Mouse (Mus musculus): ENCODE data around the gene Nrxn1. TPM values are rescaled to one million over a fixed set of nuclear protein-coding genes. Genes with fewer than 3 reads are reported as not detected.
A peak's percentile ranks its signal among the peaks of the same experiment; 100 is the strongest.

Gene Nrxn1
- 3.2 and 4.2 TPM in 2 replicates for polyA plus RNA-seq (2014; fragmentation: Nextera tagmentation; extraction: Ambion mirVana)

DNA sequence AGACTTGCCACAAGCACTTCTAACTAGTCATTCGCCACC is at the start of gene Nrxn1:
Gene Nrxn1, minus strand, starts transcription at position 30 of the 39 bp plus-strand sequence.
- DNase-seq (ENCODE audit: low spot score) (no peak), ATAC-seq (replicated peaks; ENCODE audit: low FRiP score, low TSS enrichment, low read depth) (no peak)
- H3K9me3 ChIP-seq (ENCODE audit: control insufficient read depth, low read length): peaks cover 6% of the 10 kb centered on the region
- no peaks in the 10 kb centered on the region for H3K4me1 ChIP-seq (replicated peaks; ENCODE audit: control insufficient read depth, insufficient read depth, low read length)
- WGBS: 0% methylated on average over 1 of the region's 1 CpGs
- H3K4me3 ChIP-seq (ENCODE audit: low read depth, low read length): no peak within 1 kb of the TSS
- H3K4me2 ChIP-seq (ENCODE audit: low read length): peak within 1 kb of the TSS; percentile 33
- H3K9ac ChIP-seq (ENCODE audit: low read length): no peak within 1 kb of the TSS
- no peak within 1 kb of the TSS for H3K27ac ChIP-seq (ENCODE audit: low read depth)
- H3K27me3 ChIP-seq (replicated peaks; ENCODE audit: control insufficient read depth, insufficient read depth, low read length): no peaks in the 10 kb centered on the region
- no peaks in the 10 kb centered on the region for H3K36me3 ChIP-seq (ENCODE audit: control insufficient read depth, insufficient read depth, low read length)

DNA sequence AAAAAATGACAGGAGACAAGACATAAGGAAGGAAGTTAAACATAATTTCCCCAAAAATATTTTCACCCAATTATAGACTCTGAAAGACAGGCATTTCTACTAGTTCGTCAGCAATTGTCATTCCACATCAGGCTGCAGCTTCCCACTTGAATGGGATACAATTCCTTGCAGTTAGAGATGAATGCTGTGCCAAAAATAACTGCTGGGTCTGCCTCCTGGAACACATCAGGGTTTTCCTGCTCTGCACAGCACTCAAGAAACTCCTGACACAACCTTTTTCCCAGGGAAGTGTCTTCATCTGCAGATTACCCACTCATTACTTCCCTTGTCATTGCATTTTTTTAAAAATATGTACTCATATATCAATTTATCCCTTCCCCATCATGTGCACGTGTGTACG is 44.0 kb upstream of the Nrxn1 start:
- no peak for ATAC-seq (replicated peaks; ENCODE audit: low FRiP score, low TSS enrichment, low read depth)
- no peak overlapping the region for H3K4me3 ChIP-seq (ENCODE audit: low read depth, low read length)
- 59% methylated on average over 3 of the region's 3 CpGs for WGBS
- no peak overlapping the region for H3K27ac ChIP-seq (ENCODE audit: low read depth)
- no peak overlapping the region for H3K4me2 ChIP-seq (ENCODE audit: low read length)
- H3K9ac ChIP-seq (ENCODE audit: low read length): no peak overlapping the region
- no peaks in the 10 kb centered on the region for H3K9me3 ChIP-seq (ENCODE audit: control insufficient read depth, low read length)
- H3K27me3 ChIP-seq (replicated peaks; ENCODE audit: control insufficient read depth, insufficient read depth, low read length): no peaks in the 10 kb centered on the region
- H3K4me1 ChIP-seq (replicated peaks; ENCODE audit: control insufficient read depth, insufficient read depth, low read length): no peaks in the 10 kb centered on the region
- H3K36me3 ChIP-seq (ENCODE audit: control insufficient read depth, insufficient read depth, low read length): no peaks in the 10 kb centered on the region
- DNase-seq (ENCODE audit: low spot score): no peak

DNA sequence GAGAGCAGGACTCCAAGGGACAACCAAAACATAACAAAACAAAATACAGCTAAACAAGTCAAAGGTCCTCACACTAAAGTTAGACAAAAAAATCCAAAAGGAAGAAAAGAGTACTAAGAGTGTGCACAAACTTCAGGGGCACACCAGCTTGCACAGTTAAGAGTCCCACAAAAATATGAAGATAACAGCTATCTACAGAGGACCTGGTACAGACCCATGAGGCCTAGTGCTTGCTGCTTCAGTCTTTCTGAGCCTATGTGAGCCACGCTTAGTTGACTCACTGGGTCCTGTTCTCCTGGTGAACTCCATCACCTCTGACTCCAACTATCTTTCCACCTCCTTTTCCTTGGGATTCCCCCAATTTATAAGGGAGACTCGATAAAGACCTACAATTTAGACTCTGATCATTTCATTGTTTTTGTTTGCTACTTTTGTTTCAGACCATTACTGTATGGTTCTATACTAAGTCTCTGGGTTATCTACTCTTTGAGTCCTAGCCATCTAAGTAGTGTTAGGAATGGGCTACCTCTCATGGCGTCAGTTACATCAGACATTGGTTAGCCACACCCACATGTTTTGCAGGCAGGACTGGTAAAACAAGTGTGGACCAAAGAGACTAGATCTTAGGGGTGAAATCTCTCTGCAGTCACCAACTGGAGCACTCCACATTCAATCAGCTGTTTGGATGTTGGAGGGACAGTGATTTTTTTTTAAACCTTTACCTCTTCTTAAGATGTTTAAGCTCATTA is 20.2 kb upstream of the Nrxn1 start:
- no peaks in the 10 kb centered on the region for H3K9me3 ChIP-seq (ENCODE audit: control insufficient read depth, low read length)
- H3K36me3 ChIP-seq (ENCODE audit: control insufficient read depth, insufficient read depth, low read length): no peaks in the 10 kb centered on the region
- H3K4me3 ChIP-seq (ENCODE audit: low read depth, low read length): no peak overlapping the region
- H3K27me3 ChIP-seq (replicated peaks; ENCODE audit: control insufficient read depth, insufficient read depth, low read length): no peaks in the 10 kb centered on the region
- no peak for ATAC-seq (replicated peaks; ENCODE audit: low FRiP score, low TSS enrichment, low read depth)
- H3K4me2 ChIP-seq (ENCODE audit: low read length): no peak overlapping the region
- 81% methylated on average over 3 of the region's 3 CpGs for WGBS
- no peak overlapping the region for H3K27ac ChIP-seq (ENCODE audit: low read depth)
- H3K9ac ChIP-seq (ENCODE audit: low read length): no peak overlapping the region
- H3K4me1 ChIP-seq (replicated peaks; ENCODE audit: control insufficient read depth, insufficient read depth, low read length): no peaks in the 10 kb centered on the region
- no peak for DNase-seq (ENCODE audit: low spot score)

DNA sequence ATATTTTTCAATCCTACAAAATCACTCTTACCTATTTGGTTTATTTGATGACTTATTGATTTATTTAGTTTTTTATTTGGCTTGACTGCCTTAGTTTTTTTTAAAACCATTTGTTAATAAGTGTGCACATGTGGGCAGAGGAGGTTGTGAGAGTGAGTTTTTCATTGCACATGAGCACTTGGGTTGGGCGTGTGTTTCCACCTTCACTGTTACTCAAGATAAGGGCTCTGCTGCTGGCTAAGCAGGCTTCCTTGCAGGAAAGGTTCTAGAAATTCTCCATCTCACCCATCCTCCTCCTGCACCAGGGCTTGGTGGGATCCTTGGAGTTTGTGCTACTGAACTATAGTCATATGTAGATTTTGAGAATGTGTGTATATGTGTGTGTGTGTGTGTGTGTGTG is 19.2 kb upstream of the Nrxn1 start:
- no peak overlapping the region for H3K9ac ChIP-seq (ENCODE audit: low read length)
- no peak overlapping the region for H3K4me3 ChIP-seq (ENCODE audit: low read depth, low read length)
- ATAC-seq (replicated peaks; ENCODE audit: low FRiP score, low TSS enrichment, low read depth): no peak
- no peaks in the 10 kb centered on the region for H3K27me3 ChIP-seq (replicated peaks; ENCODE audit: control insufficient read depth, insufficient read depth, low read length)
- H3K27ac ChIP-seq (ENCODE audit: low read depth): no peak overlapping the region
- WGBS: 87% methylated on average over 1 of the region's 1 CpGs
- no peak overlapping the region for H3K4me2 ChIP-seq (ENCODE audit: low read length)
- no peaks in the 10 kb centered on the region for H3K36me3 ChIP-seq (ENCODE audit: control insufficient read depth, insufficient read depth, low read length)
- DNase-seq (ENCODE audit: low spot score): no peak
- no peaks in the 10 kb centered on the region for H3K4me1 ChIP-seq (replicated peaks; ENCODE audit: control insufficient read depth, insufficient read depth, low read length)
- H3K9me3 ChIP-seq (ENCODE audit: control insufficient read depth, low read length): no peaks in the 10 kb centered on the region

DNA sequence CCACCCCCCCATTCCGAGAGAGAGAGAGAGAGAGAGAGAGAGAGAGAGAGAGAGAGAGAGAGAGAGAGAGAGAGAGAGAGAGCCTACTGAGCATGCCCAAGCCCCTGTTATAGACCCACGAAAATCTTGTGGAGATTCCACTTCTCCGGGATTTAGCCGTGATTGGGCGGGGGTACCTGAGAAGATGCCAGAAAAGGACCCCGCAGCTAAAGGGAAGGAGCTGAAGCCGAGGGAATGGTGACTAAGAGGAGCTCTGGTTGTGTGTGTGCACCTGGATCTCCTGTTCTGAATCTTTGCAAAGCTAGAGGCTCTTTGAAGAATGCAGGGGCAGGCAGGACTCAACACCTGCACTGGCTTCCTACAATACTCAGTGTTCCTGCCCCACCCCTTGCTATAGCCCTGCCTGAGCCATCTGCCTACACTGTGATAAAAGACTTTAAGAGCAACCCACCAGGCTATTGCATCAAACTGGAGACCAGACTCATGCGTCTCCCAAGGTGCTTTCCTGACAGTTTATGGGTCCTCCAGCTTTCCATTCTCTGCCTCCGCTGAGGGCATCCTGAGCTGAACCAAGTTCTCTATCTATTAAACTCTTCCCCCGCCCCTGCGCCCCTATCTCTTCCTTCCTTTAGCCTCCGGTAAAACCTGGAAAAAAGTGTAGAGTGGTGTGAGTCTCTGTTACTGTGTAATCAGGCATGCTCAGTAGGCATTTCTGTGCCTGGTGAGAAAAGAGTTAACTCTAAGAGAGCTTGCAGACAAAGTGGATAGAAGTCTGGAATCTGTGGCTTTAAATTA is 407 bp upstream of the Nrxn1 start:
- no peak overlapping the region for H3K4me2 ChIP-seq (ENCODE audit: low read length)
- ATAC-seq (replicated peaks; ENCODE audit: low FRiP score, low TSS enrichment, low read depth) (no peak), DNase-seq (ENCODE audit: low spot score) (no peak)
- H3K9ac ChIP-seq (ENCODE audit: low read length): no peak overlapping the region
- no peak overlapping the region for H3K4me3 ChIP-seq (ENCODE audit: low read depth, low read length)
- peaks cover 1% of the 10 kb centered on the region; the same call in 1 of the 2 replicates for H3K9me3 ChIP-seq (ENCODE audit: control insufficient read depth, low read length)
- no peak overlapping the region for H3K27ac ChIP-seq (ENCODE audit: low read depth)
- H3K4me1 ChIP-seq (replicated peaks; ENCODE audit: control insufficient read depth, insufficient read depth, low read length): no peaks in the 10 kb centered on the region
- no peaks in the 10 kb centered on the region for H3K27me3 ChIP-seq (replicated peaks; ENCODE audit: control insufficient read depth, insufficient read depth, low read length)
- no peaks in the 10 kb centered on the region for H3K36me3 ChIP-seq (ENCODE audit: control insufficient read depth, insufficient read depth, low read length)
- WGBS: 33% methylated on average over 11 of the region's 12 CpGs

DNA sequence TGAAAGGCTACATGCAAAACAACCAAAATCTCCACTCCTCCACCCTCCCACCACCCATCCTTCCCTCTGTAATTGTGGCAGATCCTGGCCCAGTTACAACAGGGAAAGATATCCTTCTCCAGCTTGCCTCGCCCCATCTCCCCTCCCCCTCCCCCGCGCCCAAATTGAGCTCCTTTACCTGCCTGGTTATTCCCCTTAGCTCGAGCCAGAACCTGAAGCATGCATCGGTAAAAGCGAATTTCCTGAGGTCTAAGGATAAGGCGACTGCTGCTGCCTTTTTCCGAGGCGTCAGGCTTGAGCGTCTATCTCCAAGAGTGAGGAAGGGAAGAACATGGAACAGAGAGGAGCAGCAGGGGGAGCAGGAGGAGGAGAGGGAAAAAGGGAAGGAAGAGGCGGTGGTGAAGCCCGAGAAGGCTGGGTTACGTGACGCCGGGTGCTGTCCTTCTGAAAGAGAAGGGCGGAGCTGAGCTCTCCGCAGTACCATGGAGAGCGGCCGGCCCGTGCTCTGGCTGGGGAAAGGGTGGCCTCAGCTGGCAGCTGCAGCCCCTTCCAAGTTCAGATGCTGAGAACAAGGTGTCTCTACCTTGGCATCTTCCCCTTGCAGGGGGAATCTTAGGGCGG is 340 bp downstream of the Nrxn1 start:
- no peaks in the 10 kb centered on the region for H3K27me3 ChIP-seq (replicated peaks; ENCODE audit: control insufficient read depth, insufficient read depth, low read length)
- H3K4me2 ChIP-seq (ENCODE audit: low read length): peak overlapping the region; percentile 33
- no peaks in the 10 kb centered on the region for H3K36me3 ChIP-seq (ENCODE audit: control insufficient read depth, insufficient read depth, low read length)
- H3K4me1 ChIP-seq (replicated peaks; ENCODE audit: control insufficient read depth, insufficient read depth, low read length): no peaks in the 10 kb centered on the region
- no peak overlapping the region for H3K27ac ChIP-seq (ENCODE audit: low read depth)
- peaks cover 8% of the 10 kb centered on the region for H3K9me3 ChIP-seq (ENCODE audit: control insufficient read depth, low read length)
- no peak overlapping the region for H3K4me3 ChIP-seq (ENCODE audit: low read depth, low read length)
- no peak overlapping the region for H3K9ac ChIP-seq (ENCODE audit: low read length)
- WGBS: 3% methylated on average over 21 of the region's 21 CpGs
- ATAC-seq (replicated peaks; ENCODE audit: low FRiP score, low TSS enrichment, low read depth) (peak; percentile 74; the same call in 1 of the 2 replicates), DNase-seq (ENCODE audit: low spot score) (peak; percentile 87)

DNA sequence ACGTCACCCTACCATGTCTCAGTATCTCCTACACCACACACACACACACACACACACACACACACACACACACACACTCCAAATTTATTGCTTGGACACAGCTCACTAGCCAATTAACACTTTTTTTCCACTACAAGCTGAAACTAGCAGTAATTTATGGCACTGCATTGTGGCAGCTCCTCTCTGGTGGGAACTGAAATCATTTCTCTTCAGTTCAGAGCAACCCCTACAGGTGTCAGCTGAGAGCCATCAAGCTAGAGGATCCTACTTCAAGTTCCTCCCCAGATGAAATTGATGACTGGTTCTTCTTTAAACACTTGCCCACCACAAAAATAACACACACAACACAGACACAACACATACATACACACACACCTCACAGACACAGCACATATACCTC is 2.2 kb downstream of the Nrxn1 start:
- H3K4me3 ChIP-seq (ENCODE audit: low read depth, low read length): no peak overlapping the region
- WGBS: 80% methylated on average over 1 of the region's 1 CpGs
- peaks cover 8% of the 10 kb centered on the region for H3K9me3 ChIP-seq (ENCODE audit: control insufficient read depth, low read length)
- ATAC-seq (replicated peaks; ENCODE audit: low FRiP score, low TSS enrichment, low read depth) (no peak), DNase-seq (ENCODE audit: low spot score) (no peak)
- H3K4me2 ChIP-seq (ENCODE audit: low read length): no peak overlapping the region
- no peaks in the 10 kb centered on the region for H3K4me1 ChIP-seq (replicated peaks; ENCODE audit: control insufficient read depth, insufficient read depth, low read length)
- no peak overlapping the region for H3K27ac ChIP-seq (ENCODE audit: low read depth)
- H3K27me3 ChIP-seq (replicated peaks; ENCODE audit: control insufficient read depth, insufficient read depth, low read length): no peaks in the 10 kb centered on the region
- no peak overlapping the region for H3K9ac ChIP-seq (ENCODE audit: low read length)
- H3K36me3 ChIP-seq (ENCODE audit: control insufficient read depth, insufficient read depth, low read length): no peaks in the 10 kb centered on the region

DNA sequence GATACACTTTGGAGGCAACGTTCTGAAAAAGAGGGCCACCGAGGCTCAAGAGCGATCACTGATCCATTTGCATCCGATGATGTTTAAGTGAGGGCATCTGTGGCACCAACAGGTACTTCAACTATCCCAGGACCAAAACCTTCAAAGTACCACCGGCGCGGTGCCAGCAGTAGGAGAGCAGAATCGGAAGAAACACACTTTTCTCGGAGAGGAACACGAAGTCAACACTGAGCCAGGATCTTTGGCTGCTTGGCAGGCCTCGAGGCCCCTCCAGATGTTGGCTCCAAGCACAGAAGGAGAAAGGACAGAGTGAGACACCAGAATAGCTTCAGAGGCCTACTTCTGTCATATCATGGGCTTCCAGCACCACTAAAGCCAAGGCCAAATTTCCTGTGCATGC is 3.9 kb downstream of the Nrxn1 start:
- H3K27me3 ChIP-seq (replicated peaks; ENCODE audit: control insufficient read depth, insufficient read depth, low read length): no peaks in the 10 kb centered on the region
- H3K4me3 ChIP-seq (ENCODE audit: low read depth, low read length): no peak overlapping the region
- no peaks in the 10 kb centered on the region for H3K36me3 ChIP-seq (ENCODE audit: control insufficient read depth, insufficient read depth, low read length)
- H3K9me3 ChIP-seq (ENCODE audit: control insufficient read depth, low read length): peaks cover 8% of the 10 kb centered on the region
- no peak overlapping the region for H3K27ac ChIP-seq (ENCODE audit: low read depth)
- H3K9ac ChIP-seq (ENCODE audit: low read length): no peak overlapping the region
- 82% methylated on average over 11 of the region's 11 CpGs for WGBS
- DNase-seq (ENCODE audit: low spot score) (no peak), ATAC-seq (replicated peaks; ENCODE audit: low FRiP score, low TSS enrichment, low read depth) (no peak)
- H3K4me1 ChIP-seq (replicated peaks; ENCODE audit: control insufficient read depth, insufficient read depth, low read length): no peaks in the 10 kb centered on the region
- no peak overlapping the region for H3K4me2 ChIP-seq (ENCODE audit: low read length)
